Comparison of ENCODE assay signal across 17 mouse cellular contexts in the genomic region with DNA sequence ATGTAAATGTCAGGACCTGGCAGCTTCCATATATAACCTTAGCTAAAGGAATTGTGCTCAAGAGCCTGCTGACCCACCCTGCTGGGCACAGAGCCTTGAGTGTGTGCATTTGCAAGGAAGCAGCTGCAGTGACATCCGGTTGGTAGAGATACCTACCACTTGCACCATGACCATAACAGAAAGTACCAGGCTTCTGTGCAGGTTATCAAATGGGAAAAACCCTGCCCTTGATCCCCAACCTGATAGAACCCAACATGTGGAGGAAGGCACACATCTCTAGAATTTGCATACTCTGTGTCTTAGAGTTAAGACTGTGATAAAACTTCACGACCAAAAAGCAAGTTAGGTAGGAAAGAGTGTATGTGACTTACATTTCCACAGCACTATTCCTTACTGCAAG.
"Had no signal": no experiment of that assay in that cellular context is flagged by ENCODE, and none has a peak within 500 bp of the region (broad histone marks: within the 10 kb centered on the region; RNA-seq: fewer than 3 reads in every experiment).

No protein-coding gene starts in this region.

- H3K36me3 ChIP-seq: limb, embryonic 12.5 days; limb, embryonic 15.5 days; midbrain, embryonic 15.5 days; neural tube, embryonic 13.5 days had no signal

- ATAC-seq: liver, postnatal 0 days; lung, postnatal 0 days; midbrain, embryonic 15.5 days had no signal

- H3K4me3 ChIP-seq: layer of hippocampus, adult 2 months; limb, embryonic 12.5 days; limb, embryonic 15.5 days; midbrain, embryonic 15.5 days; neural tube, embryonic 13.5 days had no signal

- H3K4me1 ChIP-seq: limb, embryonic 12.5 days; limb, embryonic 15.5 days; midbrain, embryonic 15.5 days; neural tube, embryonic 13.5 days had no signal

- DNase-seq: kidney, adult 2 months; kidney, postnatal 25 days; layer of hippocampus, adult 9-11 months; liver, postnatal 0 days; lung, embryonic 14.5 days; right cerebral cortex, postnatal 25 days; thymus, adult 2 months; thymus, postnatal 25 days had no signal

- H3K27ac ChIP-seq: kidney, postnatal 0 days; layer of hippocampus, adult 2 months; limb, embryonic 12.5 days; limb, embryonic 15.5 days; liver, embryonic 14.5 days; midbrain, embryonic 15.5 days; neural tube, embryonic 13.5 days; stomach, postnatal 0 days had no signal
